Mouse (Mus musculus) thymus, postnatal 25 days (tissue): ENCODE data around the gene Sympk.
"Not testable (repeated sequence)": the region's sequence is repeated elsewhere in the genome, so short reads cannot be mapped to it uniquely, and the experiment has no call there.

Source experiments
- DNase-seq: peaks from one replicate; pipeline ENCODE4 v3.0.0; 2022

Gene Sympk

DNA sequence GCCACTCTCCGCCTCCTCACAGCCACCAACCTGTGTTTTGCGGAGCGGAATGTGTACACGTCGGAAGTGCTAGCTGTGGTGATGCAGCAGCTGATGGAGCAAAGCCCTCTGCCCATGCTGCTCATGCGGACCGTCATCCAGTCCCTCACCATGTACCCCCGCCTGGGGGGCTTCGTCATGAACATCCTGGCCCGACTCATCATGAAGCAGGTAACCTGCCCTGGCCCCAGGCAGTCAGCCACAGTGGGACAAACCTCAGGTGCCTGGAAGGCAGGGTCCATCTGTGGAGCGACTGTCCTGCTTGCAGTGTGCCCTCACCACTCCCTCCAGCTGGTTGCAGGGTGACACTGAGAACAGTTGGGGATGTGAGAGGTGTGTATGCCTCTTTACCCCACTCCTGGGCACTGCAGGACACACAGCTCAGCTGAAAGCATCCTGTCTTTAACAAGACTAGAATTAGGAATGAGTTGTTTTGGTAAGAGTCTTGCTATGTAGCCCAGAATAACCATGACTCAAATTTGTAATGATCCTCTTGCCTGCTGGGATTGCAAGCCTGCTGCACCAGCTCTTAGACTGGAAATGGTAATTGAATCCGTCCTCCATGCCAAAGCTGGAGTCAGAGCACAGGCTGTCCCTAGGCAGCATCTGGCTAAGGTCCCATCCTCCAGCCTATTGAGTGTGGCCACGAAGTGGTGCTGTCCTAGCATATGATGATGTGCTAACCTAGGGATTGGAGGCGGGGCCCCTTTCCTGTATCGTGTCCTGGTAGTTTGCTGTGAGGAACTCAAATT lies 28.4 kb downstream of the Sympk start:
- DNase-seq = no peak

DNA sequence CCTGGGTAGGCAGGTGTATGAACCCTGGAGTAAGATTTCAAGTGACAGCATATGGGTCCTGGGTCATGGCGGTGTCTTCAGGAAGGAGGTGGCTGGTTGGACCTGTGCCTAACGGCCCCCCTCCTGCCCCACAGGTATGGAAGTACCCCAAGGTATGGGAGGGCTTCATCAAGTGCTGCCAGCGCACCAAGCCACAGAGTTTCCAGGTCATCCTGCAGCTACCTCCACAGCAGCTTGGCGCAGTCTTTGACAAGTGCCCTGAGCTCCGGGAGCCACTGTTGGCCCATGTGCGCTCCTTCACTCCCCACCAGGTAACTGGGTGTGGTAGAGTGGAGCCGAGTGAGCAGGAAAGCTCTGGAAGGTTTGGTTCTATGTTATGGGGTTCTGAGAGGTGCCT lies 29.0 kb downstream of the Sympk start:
- no peak for DNase-seq

DNA sequence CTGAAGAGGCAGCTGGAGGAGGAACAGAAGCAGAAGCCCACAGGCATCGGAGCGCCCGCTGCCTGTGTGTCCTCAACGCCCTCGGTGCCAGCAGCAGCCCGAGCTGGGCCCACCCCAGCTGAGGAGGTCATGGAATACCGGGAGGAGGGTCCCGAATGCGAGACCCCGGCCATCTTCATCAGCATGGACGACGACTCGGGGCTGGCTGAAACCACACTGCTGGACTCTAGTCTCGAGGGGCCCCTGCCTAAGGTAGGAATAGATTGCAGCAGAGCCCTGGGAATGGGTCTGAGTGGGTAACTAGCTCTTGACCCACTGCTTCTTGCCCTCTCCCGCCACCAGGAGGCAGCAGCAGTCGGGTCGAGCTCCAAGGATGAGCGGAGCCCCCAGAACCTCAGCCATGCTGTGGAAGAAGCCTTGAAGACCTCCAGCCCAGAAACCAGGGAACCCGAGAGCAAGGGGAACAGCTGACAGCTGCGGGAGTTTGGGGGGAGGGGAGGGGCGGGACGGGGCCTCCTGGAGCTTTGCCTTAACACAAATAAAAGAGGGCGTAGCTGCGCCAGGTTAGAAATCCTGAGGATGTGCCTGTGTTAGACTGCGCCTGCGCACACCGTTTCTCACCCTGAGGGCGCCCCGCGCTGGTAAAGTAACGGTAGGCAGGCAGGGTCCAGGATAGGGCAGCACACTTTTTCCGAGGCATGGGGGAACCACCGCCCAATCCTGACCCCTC lies 30.0 kb downstream of the Sympk start, which contains the start of gene Rsph6a:
Gene Rsph6a (plus strand): TSS at position 644 of the 730 bp plus-strand sequence.
- DNase-seq = peak; percentile 37

DNA sequence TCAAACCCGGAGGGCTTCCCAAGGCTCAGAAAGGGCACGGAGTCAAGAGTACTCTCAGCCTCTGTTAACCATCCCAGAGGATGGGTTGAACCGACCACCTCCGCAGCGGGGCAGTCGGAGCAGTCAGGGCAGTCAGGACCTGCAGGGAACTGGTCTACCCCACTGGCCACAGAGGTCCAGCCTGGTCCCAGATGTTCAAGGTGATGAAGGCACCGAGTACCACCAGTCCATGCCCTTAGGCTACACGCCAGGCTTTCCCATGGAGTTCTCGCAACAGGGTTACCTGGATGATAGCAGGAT lies 30.6 kb downstream of the Sympk start:
- DNase-seq = no peak

DNA sequence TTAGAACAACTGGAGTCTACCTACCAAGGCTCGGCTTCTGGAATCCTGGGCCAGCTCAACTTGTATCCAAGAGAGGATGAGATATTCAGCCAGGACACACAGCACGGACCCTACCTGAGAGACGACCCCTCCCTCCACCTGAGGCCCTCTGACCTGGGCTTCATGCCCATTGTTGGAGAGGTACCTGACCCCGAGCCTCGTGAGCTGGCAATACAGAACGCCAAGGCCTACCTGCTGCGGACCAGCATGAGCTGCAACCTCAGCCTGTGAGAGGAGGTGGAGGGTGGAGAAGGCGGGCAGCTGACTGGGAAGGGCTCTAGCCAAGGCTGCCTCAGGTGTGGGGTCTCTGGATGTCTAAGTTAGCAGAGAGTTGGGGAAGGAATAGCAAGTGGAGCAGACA lies 30.9 kb downstream of the Sympk start:
- no peak for DNase-seq

DNA sequence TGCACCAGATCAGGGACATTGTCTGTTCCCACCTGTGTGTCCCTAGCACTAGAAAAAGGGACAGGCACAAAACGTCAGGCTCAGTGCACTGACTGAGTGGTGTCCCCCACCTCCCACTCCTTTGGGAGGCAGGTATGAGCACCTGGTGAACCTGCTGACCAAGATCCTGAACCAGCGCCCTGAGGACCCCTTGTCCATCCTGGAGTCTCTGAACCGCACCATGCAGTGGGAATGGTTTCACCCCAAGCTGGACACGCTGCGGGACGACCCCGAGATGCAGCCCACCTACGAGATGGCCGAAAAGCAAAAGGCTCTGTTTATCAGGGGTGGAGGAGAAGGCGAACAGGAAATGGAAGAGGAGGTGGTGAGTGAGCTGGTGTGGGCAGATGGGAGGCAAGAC lies 33.2 kb downstream of the Sympk start:
- DNase-seq = no peak

DNA sequence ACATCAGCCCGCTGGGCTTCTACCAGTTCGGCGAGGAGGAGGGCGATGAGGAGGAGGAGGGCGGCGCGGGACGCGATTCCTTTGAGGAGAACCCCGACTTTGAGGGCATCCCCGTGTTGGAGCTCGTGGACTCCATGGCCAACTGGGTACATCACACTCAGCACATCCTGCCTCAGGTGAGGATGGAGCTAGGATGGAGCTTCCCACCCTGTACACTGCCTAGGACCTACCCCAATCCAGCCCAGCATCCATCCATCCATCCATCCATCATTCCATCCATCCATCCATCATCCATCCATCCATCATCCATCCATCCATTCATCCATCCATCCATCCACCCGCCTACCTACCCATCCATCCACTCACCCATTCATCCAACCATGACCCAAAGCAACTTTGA lies 41.7 kb downstream of the Sympk start:
- no peak for DNase-seq

DNA sequence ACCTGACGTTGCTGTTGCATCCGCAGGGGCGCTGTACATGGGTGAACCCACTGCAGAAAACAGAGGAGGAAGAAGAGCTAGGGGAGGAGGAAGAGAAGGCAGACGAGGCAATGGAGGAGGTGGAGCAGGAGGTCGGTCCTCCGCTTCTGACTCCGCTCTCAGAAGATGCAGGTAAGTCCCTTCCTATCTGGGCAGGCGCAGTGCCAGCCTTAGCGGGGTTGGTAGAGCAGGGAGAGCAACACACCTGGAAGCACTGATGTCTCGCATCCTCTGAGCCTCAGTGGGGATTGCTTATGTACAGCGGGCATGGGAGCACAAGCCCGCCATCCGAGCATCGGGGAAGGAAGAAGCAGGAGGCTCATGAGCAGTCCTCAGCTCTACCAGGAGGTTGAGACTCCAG lies 42.9 kb downstream of the Sympk start:
- no peak for DNase-seq

DNA sequence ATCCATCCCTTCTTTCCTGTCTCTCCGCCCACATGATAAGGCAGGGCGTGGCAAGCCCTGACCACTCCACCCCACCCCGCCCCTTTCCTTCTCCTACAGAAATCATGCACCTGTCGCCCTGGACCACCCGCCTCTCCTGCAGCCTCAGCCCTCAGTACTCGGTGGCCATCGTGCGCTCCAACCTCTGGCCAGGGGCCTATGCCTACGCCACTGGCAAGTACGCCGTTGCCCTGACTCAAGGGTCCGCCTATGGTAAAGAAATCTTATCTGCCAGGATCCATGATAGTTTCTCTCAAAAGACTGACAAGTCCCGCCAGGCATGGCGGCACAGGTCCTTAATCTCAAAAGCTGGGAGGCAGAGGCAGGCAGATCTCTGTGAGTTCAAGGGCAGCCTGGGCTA lies 43.8 kb downstream of the Sympk start:
- no peak for DNase-seq

DNA sequence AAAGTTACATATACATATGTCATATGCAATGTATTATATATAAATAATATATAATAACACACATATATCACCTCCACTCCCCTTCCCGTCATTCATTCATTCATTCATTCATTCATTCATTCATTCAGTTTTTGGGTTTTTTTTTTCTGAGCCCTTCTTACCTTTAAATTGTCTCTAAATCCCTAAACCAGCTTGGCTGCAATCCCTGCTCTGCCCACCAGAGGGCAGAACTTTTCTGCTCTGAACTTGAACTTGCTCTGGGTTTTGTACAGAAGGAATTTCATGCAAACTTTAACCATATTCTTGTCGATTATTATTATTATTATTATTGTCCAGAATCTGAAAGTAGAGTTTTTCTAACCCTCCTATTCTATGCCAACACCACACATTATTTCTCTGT lies 44.5 kb downstream of the Sympk start:
- DNase-seq = peak; percentile 79

DNA sequence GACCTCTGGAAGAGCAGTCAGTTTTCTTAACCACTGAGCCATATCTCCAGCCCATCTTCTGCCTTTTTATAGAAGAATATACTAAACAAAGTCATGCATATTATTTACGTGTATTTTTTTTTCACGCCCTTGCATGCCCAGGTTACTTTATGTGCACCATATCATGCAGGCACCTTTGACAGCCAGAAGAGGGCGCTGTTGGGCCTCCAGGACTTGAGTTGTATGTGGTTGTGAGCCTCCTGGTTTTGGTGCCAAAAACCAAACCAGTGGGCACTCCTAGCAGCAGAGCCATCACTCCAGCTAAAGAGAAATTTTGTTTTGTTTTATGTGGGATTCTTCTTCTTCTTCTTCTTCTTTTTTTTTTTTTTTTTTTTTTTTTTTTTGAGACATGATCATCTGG lies 45.3 kb downstream of the Sympk start:
- DNase-seq = no peak

DNA sequence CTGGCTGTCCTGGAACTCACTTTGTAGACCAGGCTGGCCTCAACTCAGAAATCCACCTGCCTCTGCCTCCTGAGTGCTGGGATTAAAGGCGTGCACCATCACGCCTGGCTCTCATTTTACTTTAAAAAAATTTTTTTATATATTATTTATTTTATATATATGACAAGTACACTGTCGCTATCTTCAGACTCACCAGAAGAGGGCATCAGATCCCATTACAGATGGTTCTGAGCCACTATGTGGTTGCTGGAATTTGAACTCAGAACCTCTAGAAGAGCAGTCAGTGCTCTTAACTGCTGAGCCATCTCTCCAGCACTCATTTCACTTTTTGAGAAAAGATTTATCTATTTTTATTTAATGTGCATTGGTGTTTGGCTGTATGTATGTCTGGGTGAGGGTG lies 46.8 kb downstream of the Sympk start:
- not testable (repeated sequence) for DNase-seq

DNA sequence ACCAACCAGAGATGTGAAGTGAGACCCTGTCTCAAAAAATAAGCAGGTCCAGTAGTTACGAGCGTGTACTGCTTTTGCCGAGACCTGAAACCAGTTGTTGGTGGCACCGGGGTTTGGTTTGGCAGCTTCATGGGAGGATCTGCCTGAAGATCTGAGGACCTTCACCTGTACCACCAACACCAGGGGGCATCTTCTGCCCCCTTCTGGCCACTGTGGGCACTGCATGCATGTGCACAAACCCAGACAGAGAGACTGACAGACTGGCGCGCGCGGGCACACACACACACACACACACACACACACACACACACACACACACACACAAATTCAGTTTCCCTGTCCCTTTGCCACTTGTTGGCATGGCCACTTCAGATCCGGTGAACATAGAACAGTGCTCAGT lies 49.3 kb downstream of the Sympk start:
- peak; percentile 66 for DNase-seq

DNA sequence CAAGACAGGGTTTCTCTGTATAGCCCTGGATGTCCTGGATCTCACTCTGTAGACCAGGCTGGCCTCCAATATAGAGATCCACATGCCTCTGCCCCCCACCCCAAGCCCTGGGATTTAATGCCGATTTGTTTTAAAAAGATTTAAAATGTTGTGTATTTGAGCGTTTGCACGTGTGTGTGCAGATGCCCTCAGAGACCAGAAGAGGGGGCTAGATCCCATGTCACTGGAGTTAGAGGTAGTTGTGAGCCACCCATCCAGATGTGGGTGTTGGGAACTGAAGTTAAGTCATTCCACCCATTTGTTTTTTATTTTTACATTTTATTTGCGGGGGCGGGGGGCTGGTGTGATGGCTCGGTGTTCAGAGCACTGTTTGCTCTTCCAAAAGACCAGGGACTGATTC lies 50.3 kb downstream of the Sympk start:
- DNase-seq = no peak

DNA sequence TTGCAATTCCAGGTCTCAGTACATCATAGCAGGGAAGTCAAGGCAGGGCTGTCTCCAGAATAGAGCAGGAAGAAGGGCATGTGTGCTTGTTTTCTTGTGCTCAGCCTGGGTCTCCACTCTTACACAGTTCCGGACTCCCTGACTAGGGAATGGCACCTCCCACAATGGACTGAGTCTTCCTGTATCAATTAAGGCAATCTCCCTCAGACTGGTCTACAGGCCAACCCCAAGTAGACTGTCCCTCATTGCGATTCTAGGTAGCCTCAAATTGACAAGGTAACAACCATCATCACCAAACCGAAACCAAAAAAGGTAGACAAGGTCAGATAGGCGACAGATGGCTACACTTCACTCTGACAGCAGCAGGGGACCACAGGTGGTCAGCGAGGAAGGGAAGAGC lies 51.1 kb downstream of the Sympk start:
- DNase-seq = no peak

DNA sequence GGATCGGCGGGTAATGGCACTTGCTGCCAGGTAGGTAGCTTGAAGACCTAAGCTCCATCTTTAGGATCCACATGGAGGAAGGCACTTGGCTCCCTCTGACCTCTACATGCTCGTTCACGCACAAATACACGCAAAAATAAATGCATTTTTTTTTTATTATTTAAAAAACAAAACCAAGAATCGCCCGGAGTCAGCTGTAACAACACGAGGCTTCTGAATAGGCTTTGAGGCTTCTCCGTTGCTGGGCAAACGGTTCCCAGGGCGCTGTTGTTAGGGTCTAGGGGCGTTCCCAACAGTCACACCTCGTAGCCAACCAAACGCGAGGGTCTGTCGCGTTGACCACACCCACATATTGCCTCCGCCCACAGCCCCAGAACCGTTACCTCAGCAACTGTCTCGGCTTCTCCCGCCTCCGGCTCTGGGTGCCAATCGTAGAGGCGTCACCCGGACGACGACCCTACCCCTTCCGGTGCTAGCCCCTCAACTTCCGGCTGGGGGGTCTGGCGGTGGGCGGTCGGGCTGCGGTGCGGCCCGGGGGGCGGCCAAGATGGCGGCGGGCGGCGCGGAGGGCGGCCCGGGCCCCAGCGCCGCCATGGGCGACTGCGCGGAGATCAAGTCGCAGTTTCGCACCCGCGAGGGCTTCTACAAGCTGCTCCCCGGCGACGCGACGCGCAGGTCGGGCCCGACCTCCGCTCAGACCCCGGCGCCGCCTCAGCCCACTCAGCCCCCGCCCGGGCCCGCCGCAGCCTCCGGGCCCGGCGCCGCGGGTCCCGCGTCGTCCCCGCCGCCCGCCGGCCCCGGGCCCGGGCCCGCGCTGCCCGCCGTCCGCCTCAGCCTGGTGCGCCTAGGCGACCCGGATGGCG lies 51.8 kb downstream of the Sympk start, which contains the start of gene Dmwd:
Gene Dmwd (plus strand): TSS at position 505 of the 863 bp plus-strand sequence.
- DNase-seq = peak; percentile 91

DNA sequence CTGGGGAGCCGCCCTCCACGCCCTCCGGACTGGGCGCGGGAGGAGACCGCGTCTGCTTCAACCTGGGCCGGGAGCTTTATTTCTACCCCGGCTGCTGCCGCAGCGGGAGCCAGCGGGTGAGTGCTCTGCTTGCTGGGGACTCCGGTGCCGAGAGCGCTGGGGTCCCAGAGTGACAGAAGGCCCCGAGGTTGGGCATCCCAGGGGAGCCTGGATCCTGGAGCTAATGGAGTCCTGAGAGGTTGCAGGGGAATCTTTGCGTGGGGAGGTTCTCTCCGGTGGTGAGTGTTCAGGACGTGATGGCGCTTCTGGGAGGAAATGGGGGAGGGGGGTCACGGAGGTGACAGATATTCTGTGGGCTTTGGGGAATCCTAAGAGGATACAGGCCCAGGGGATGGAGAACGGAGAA lies 52.4 kb downstream of the Sympk start:
- peak; percentile 21 for DNase-seq

DNA sequence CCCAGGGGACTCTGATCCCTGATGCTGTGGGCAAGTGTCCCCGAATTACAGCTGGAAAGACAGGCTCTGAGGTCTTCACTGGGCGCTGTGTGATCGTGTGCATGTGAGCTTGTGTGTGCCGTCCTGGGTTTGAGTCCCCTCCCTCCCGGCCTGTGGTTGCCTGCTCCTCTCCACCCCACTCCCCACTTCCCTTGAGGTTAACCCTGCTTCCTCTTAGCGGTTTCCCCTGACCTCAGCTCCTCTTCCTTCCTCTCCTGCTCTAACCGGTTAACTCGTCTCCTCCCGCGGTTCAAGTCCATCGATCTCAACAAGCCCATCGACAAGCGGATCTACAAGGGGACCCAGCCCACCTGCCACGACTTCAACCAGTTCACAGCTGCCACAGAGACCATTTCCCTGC lies 53.6 kb downstream of the Sympk start:
- DNase-seq = peak; percentile 85

DNA sequence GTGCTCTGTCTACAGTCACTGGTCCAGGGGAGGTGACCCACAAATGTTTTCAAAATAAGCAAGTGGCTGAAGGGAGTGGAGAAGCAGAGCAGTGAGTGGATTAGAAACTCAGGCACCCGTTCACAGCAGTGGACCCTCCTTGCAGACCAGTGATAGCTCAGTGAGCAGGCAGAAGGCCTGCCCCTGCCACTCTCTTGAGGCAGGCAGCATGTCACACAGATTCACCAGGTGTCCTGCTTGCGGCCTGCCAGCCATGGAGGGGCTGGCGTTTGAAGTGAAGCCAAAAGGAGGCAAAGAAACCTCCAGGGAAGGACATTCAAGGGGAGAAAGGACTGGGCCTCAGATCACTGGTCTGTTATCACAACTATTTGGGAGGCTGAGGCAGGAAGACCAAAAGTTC lies 54.6 kb downstream of the Sympk start:
- no peak for DNase-seq

DNA sequence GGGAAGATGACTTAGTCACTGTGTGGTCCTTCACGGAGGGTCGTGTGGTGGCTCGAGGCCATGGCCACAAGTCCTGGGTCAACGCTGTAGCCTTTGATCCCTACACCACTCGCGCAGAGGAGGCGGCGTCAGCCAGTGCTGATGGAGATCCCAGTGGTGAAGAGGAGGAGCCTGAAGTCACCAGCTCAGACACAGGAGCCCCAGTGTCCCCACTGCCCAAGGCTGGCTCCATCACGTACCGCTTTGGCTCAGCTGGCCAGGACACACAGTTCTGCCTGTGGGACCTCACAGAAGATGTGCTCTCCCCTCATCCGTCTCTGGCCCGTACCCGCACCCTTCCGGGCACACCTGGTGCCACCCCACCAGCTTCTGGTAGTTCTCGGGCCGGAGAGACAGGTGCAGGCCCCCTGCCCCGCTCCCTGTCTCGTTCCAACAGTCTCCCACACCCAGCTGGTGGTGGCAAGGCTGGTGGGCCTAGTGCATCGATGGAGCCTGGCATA lies 56.3 kb downstream of the Sympk start:
- no peak for DNase-seq

DNA sequence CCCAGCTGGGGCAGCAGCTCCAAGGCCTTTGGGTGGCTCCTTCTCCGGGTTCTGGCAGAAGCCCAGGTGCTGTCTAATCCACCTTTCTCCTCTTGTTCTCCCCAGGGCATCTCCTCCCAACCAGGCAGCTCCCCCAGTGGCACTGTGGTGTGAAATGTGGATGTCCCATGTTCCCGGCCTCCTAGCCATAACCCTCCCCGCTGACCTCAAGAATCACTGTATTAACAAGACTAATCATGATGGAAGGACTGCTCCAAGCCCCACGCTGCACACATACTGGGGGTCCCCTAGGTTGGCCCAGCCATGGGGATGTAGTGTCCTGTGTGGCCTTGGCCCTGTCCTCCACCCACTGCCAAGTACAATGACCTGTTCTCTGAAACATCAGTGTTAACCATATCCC lies 58.0 kb downstream of the Sympk start:
- no peak for DNase-seq

DNA sequence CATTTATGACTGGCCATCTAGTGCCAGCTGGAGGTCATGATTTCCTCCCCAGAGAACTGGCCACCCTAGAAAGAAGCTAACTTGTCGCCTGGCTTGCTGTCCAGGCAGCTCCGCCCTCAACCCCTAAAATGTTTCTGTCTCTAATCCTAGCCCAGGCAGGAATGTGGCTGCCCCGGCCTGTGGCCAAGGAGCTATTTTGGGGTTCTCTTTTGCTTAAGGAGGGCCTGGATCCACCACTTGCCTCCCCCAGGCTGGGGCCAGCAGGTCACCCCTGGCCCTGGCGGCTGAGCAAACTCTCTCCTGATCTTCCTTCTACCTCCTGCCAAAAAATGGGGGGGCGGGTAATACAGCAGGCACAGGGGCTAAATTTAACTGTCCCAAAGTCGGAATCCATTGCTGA lies 58.9 kb downstream of the Sympk start:
- no peak for DNase-seq

DNA sequence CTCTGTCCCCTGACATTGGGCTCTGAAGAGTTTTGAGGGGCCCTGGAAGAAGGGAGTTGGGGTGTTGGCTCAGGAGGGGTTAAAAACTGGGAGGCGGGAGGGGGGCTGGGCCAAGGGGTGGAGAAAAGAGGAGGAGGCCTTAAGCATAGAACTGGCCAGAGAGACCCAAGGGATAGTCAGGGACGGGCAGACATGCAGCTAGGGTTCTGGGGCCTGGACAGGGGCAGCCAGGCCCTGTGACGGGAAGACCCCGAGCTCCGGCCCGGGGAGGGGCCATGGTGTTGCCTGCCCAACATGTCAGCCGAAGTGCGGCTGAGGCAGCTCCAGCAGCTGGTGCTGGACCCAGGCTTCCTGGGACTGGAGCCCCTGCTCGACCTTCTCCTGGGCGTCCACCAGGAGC lies 59.5 kb downstream of the Sympk start, which contains the start of gene Dmpk:
Gene Dmpk (plus strand): TSS at position 149 of the 400 bp plus-strand sequence.
- no peak for DNase-seq
